Mouse (Mus musculus) megakaryocyte, embryonic 14.5 days (primary cell): Measurements from ENCODE around the gene Msl1. TPM values are rescaled to one million over a fixed set of nuclear protein-coding genes. Genes with fewer than 3 reads are reported as not detected.

Source experiments
- H3K27me3 ChIP-seq: replicated peaks from 2 replicates; pipeline ENCODE3; 2012; ENCODE audit warnings: inconsistent platforms
- H3K36me3 ChIP-seq: replicated peaks from 2 replicates; pipeline ENCODE3; 2012; ENCODE audit warnings: low read length, inconsistent platforms, mixed read lengths
- H3K4me1 ChIP-seq: 2 replicates; pipeline ENCODE4 v1.6.1; 2012; ENCODE audit warnings: inconsistent platforms
- H3K4me3 ChIP-seq: replicated peaks from 2 replicates; pipeline ENCODE3; 2012; ENCODE audit warnings: moderate library complexity, mild to moderate bottlenecking, inconsistent platforms
- H3K9me3 ChIP-seq: 2 replicates; pipeline ENCODE4 v1.6.1; 2012; ENCODE audit warnings: inconsistent platforms
- FLI1 ChIP-seq: IDR thresholded peaks from 2 replicates; pipeline ENCODE4 v1.6.1; 2012; ENCODE audit warnings: low read length, inconsistent platforms, mixed read lengths
- GATA1 ChIP-seq: IDR thresholded peaks from 3 replicates; pipeline ENCODE4 v1.6.1; 2012; ENCODE audit warnings: mixed read lengths, low read length, inconsistent platforms, borderline replicate concordance
- polyA plus RNA-seq: library from polyadenylated mRNA; stranded (reverse); fragments of >175 nt; gene quantifications from 2 replicates; pipeline ENCODE4 v1.2.3, GENCODE M21; 2012; ENCODE audit warnings: low replicate concordance; ENCODE audit not compliant: insufficient read depth

Gene Msl1
- polyA plus RNA-seq, 1 experiment, result 30.0 TPM

DNA sequence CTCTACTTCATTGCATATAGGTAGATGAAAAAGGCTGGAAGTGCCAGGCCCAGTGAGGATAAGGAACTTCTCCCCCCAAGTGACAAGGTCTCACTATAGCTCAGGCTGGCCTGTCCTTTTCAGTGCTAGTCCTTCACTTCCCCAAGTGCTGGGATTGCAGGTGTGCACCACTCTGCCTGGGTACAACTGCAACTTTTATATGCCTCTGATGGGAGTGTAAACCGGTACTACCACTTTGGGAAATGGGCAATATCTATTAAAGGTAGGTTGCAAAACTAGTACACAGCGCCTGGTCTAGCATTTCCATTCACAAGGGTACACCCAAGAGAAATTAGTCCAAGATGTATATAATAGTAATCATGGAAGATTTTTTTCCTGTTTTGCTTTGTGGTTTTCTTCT lies 59.3 kb downstream of the Msl1 start:
- Histone ChIP-seq H3K4me3 (no peak overlapping the region), H3K4me1 (peaks cover 13% of the 10 kb centered on the region), H3K27me3 (peaks cover 39% of the 10 kb centered on the region), H3K9me3 (no peaks in the 10 kb centered on the region), H3K36me3 (no peaks in the 10 kb centered on the region)
- TF ChIP-seq GATA1 (no peak), FLI1 (no peak)

Other genes with a start within 250 kb of the Msl1 start
- gene Ikzf3, start 249.5 kb upstream of the Msl1 start, polyA plus RNA-seq, result 0.47 TPM in 1 of 2 replicates, not detected in the other
- gene Zpbp2, start 244.4 kb upstream of the Msl1 start, polyA plus RNA-seq, result 0.08 TPM in 1 of 2 replicates, not detected in the other
- 106 and 188 TPM in 2 replicates for gene Ormdl3, start 208.1 kb upstream of the Msl1 start, polyA plus RNA-seq
- not detected in 2 replicates for gene Lrrc3c, start 197.2 kb upstream of the Msl1 start, polyA plus RNA-seq
- not detected in 2 replicates for gene Gm12355, start 169.9 kb upstream of the Msl1 start, polyA plus RNA-seq
- gene Gsdma3, start 169.2 kb upstream of the Msl1 start, polyA plus RNA-seq, result not detected in 2 replicates
- not detected in 2 replicates for gene Gsdma2, start 148.8 kb upstream of the Msl1 start, polyA plus RNA-seq
- gene Gsdma, start 131.2 kb upstream of the Msl1 start, polyA plus RNA-seq, result 2.2 and 3.4 TPM in 2 replicates
- gene Psmd3, start 113.0 kb upstream of the Msl1 start, polyA plus RNA-seq, result 128 and 167 TPM in 2 replicates
- gene Csf3, start 94.3 kb upstream of the Msl1 start, polyA plus RNA-seq, result not detected in 2 replicates
- gene Med24, start 66.1 kb upstream of the Msl1 start, polyA plus RNA-seq, result 40.2 and 55.7 TPM in 2 replicates
- 37.6 and 38.9 TPM in 2 replicates for gene Thra, start 54.9 kb upstream of the Msl1 start, polyA plus RNA-seq
- gene Nr1d1, start 20.2 kb upstream of the Msl1 start, polyA plus RNA-seq, result 5.6 and 22.1 TPM in 2 replicates
- 10.6 and 13.2 TPM in 2 replicates for gene Casc3, start 9.4 kb downstream of the Msl1 start, polyA plus RNA-seq
- 0.29 TPM in 1 of 2 replicates, not detected in the other for gene Rapgefl1, start 41.3 kb downstream of the Msl1 start, polyA plus RNA-seq
- gene Wipf2, start 68.1 kb downstream of the Msl1 start, polyA plus RNA-seq, result 7.3 and 10.6 TPM in 2 replicates
- gene Cdc6, start 112.3 kb downstream of the Msl1 start, polyA plus RNA-seq, result 0.44 TPM in 1 of 2 replicates, not detected in the other
- 11.8 and 25.3 TPM in 2 replicates for gene Rara, start 132.3 kb downstream of the Msl1 start, polyA plus RNA-seq
- not detected in 2 replicates for gene Gjd3, start 187.5 kb downstream of the Msl1 start, polyA plus RNA-seq
- 6.9 and 12.1 TPM in 2 replicates for gene Top2a, start 228.7 kb downstream of the Msl1 start, polyA plus RNA-seq
- gene Igfbp4, start 245.7 kb downstream of the Msl1 start, polyA plus RNA-seq, result 28.0 and 111 TPM in 2 replicates